Mouse (Mus musculus) lung, postnatal 0 days (tissue): ENCODE data around the gene B4galt4.

Experiments used
- CTCF ChIP-seq: IDR thresholded peaks from 2 replicates; pipeline ENCODE4 v1.5.1; 2016; ENCODE audit warnings: antibody characterized with exemption, mild to moderate bottlenecking
- EP300 ChIP-seq: IDR thresholded peaks from 2 replicates; pipeline ENCODE4 v1.6.1; 2016; ENCODE audit warnings: antibody characterized with exemption, mild to moderate bottlenecking, control low read depth

- TF ChIP-seq EP300 = no peak
- TF ChIP-seq CTCF = no peak
Observed at GRCm38 (mm10) chr16:38760834-38761375, 18.8 kb downstream of the B4galt4 start.
